Mouse (Mus musculus): ENCODE results near the gene Vsig2.

Vsig2 gene

DNA sequence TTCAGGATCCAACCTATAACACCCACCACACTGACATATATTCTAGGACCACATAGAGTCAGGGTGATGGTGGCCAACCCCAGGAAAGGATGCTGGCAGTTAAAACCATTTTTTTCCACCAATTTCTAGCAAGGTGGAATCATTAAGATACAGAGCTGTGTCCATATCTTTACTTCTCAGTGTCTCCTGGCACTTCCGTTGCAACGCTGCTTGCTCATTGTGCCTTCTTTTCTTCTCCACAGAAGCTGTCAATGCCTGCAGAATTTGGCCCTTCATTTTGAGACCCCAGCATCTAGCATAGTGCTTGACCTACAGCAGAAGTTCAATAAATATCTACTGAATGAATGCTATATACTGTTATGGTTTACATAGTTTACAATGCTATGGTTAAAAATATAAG, 28.0 kb downstream of the Vsig2 start:
- DNase-seq (ENCODE audit: low spot score): no peak

DNA sequence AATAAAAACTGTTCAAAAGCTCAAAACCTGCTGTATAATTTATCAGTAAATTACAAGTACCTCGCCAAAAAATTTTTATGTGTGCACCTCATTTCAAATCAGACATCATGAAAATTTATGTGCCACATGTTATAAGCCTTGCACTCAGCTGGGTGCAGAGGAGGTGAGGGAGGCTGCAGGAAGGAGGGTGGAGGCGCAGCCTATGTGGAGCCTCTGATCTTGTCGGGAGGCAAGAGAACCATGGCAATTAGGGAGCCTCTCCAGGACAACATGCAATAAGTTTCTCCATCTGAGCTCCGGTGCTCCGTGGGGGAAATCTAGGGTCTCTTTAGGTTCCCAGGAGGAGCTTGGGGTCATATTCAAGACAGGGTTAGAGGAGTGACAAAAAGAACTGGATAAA, 28.4 kb downstream of the Vsig2 start:
- no peak for DNase-seq (ENCODE audit: low spot score)

- no peak for DNase-seq (ENCODE audit: low spot score)
These were observed 29.0 kb downstream of the Vsig2 start for GRCm38 (mm10) chr9:37567892-37568604.

- DNase-seq (ENCODE audit: low spot score): no peak
These were observed 29.7 kb downstream of the Vsig2 start for GRCm38 (mm10) chr9:37568605-37569214.

- DNase-seq (ENCODE audit: low spot score): no peak
These were observed 30.3 kb downstream of the Vsig2 start for GRCm38 (mm10) chr9:37569231-37569835.

- no peak for DNase-seq (ENCODE audit: low spot score)
These were observed 33.3 kb downstream of the Vsig2 start for GRCm38 (mm10) chr9:37572204-37572876.

GRCm38 (mm10) chr9:37576436-37576930, 37.4 kb downstream of the Vsig2 start:
- peak; percentile 18 for DNase-seq (ENCODE audit: low spot score)

DNA sequence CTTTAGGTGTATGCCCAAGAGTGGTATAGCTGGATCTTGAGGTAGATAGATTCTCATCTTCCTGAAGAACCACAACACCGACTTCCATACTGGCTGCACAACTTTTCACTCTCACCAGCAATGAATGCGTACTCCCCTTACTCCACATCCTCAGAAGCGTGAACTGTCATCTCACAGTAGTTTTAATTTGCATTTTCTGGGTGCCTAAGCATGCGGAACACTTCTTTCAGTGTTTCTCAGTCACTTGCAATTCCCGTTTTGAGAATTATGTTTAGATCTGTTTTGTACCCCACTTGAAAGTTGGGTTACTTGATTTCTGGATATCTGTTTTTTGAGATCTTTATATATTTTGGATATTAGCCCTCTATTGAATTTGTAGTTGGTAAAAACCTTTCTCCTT, 44.5 kb downstream of the Vsig2 start:
- no peak for DNase-seq (ENCODE audit: low spot score)

DNA sequence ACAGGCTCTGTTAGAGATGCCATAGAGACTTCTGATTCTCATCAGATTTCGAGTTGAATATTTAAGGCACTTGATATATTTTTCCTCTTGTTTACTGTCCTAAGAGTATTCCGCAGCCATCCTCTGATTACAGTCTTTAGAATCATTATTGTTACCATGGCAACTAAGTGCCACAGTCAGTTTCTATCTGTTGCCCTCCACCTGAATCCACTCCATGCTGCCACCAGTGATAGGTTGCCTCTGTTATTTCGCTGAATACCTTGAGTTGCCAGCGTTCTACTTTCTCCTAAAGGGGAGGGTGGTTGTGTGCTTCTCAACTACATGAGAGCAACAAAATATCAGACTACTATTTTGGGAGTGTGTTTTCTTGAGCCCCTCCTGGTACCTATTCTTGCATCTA, 47.7 kb downstream of the Vsig2 start:
- DNase-seq (ENCODE audit: low spot score): no peak

DNA sequence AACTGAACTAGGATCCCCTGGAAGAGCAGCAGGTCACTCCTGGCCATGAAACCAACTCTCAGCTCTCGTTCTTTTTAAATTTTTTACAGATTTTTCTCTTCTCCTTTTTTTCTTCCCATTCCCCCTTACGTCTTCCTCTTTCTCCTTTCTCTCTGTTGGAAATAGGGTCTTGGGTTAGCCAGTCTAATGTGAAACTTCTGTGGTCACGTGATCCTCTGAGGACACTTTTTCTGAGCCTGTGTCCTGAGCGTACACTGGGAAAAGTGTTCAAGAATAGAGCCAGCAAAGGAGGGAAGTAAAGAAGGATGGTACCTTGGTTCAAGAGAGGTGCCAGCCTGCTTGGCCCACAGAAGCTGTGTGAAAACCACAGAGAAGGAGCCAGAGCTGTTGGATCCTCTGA, 51.3 kb downstream of the Vsig2 start:
- DNase-seq (ENCODE audit: low spot score): no peak

DNA sequence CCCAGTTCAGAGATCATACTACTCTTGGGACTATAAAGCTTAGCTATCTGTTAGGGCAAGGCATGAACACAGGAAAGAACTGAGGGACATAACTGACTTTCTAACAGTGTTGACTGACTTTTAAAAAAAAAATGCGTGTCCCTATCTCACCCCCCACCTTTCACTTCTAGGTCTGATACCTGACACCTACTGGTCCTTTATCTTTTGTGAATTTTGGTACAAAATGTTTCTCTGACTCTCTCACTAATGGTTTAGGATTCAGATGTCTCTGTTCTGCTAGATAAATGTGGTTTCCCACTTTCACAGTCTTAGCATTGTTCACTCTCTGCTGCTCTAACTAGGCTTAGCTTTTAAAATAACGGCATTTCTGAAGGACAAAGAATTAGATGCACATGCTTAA, 53.0 kb downstream of the Vsig2 start:
- DNase-seq (ENCODE audit: low spot score): no peak

GRCm38 (mm10) chr9:37592633-37593032, 53.6 kb downstream of the Vsig2 start:
- DNase-seq (ENCODE audit: low spot score): no peak

GRCm38 (mm10) chr9:37593690-37594089, 54.6 kb downstream of the Vsig2 start:
- DNase-seq (ENCODE audit: low spot score): no peak
